Mouse (Mus musculus) heart, postnatal 10 days (tissue): ENCODE results near the gene Gm13288. TPM values are rescaled to one million over a fixed set of nuclear protein-coding genes. Genes with fewer than 3 reads are reported as not detected.
A peak's percentile ranks its signal among the peaks of the same experiment; 100 is the strongest.
"Not testable (repeated sequence)": the region's sequence is repeated elsewhere in the genome, so short reads cannot be mapped to it uniquely, and the experiment has no call there.

Experiments used
- DNase-seq, 2 experiments: peaks; one replicate each; pipeline ENCODE4 v3.0.0; 2021
- intact Hi-C: fragments of 180-260 bp; cut with DNase I; formaldehyde crosslinking; loops from one replicate; pipeline ENCODE4 v1.15.1; 2025
- total RNA-seq, 2 experiments: library from RNA; stranded (reverse); gene quantifications; 2 replicates each; pipeline ENCODE4 v1.2.3; 2021

Gene Gm13288
- total RNA-seq, 2 experiments from 2014 or later = not detected

DNA sequence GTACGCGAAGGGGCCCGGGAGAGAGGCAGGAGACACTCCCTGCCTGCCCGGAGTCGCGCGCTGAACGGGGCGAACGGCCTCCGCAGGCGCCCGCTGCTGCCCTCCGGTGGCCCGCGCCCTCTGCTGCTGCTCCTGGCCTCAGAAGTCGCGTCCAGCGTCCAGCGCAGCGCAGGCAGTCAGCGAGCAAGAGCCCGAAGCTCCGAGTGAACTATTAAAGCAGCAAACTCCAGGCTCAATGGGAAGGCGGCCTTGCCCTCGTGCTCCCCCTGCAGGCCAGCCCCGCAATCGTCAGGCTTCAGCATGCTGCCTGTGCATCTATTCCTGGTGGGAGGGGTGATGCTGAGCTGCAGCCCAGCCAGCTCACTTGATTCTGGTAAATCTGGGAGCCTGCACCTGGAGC is 8.2 kb upstream of the Gm13288 start, which contains the start of gene Gm13279:
Gene Gm13279 (plus strand): TSS at position 301 of the 400 bp plus-strand sequence.
- DNase-seq, intact Hi-C loops: not testable (repeated sequence)

GRCm38 (mm10) chr4:88799365-88799764 is 6.0 kb upstream of the Gm13288 start, which contains the start of gene Gm13285:
Gene Gm13285 (plus strand): TSS chr4:88799665.
- intact Hi-C loops, DNase-seq: not testable (repeated sequence)

DNA sequence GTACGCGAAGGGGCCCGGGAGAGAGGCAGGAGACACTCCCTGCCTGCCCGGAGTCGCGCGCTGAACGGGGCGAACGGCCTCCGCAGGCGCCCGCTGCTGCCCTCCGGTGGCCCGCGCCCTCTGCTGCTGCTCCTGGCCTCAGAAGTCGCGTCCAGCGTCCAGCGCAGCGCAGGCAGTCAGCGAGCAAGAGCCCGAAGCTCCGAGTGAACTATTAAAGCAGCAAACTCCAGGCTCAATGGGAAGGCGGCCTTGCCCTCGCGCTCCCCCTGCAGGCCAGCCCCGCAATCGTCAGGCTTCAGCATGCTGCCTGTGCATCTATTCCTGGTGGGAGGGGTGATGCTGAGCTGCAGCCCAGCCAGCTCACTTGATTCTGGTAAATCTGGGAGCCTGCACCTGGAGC is 2.4 kb upstream of the Gm13288 start, which contains the start of gene Gm13287:
Gene Gm13287 (plus strand): TSS at position 301 of the 400 bp plus-strand sequence.
- intact Hi-C loops, DNase-seq: not testable (repeated sequence)

GRCm38 (mm10) chr4:88805761-88806160 is 430 bp downstream of the Gm13288 start:
- peak; percentile 36 to 41 for DNase-seq
- intact Hi-C loops = loop anchor here (5.0 kb wide), 1 partner anchor 322 kb away; no protein-coding TSS in a partner anchor

DNA sequence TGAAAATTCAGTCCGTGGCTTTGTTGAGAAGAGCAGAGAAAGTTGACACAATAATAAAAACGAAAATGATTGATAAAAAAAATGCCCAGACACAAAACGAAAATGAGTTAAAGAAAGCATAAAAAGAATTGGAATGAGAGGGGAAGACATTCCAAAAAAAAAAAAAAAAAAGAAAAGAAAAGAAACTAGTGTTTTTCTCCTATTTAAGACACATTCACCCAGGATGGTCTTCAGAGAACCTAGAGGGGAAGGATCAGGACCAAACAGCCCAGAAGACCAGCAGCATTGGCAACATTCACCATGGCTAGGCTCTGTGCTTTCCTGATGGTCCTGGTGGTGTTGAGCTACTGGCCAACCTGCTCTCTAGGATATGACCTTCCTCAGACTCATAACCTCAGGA is 10.6 kb downstream of the Gm13288 start, which contains the start of gene Ifna7:
Gene Ifna7 (plus strand): TSS at position 301 of the 400 bp plus-strand sequence.
- no peak for DNase-seq
- intact Hi-C loops = loop anchor here (5.0 kb wide), 1 partner anchor 134 kb away; the partner anchor contains the start of gene Ifna2

- intact Hi-C loops = loop anchor here (5.0 kb wide), 1 partner anchor 137 kb away; the partner anchor contains the start of gene Ifna2
- DNase-seq = no peak
Measured at GRCm38 (mm10) chr4:88819659-88820058, 14.3 kb downstream of the Gm13288 start, which contains the start of gene Ifna11. Gene Ifna11 (plus strand): TSS chr4:88819959.

DNA sequence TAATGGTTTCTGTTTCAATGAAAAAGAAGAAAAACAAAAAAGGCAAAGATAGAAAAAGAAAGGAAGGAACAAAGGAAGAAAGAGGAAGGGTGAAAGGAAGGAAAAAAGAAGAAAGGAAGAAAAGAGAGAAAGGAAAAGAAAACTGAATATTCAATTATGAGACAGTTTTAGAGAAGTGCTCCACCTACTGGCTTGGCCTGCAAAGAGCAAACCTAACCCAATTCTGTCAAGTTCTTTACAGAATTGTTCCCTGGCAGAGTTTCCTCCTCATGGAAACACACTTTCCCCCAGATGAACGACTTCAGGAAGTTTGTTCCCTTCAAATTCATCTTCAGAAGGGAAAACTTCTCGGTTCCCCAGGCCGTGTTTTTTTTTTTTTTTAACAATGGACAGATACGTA is 17.7 kb downstream of the Gm13288 start:
- peak in 1 of 2 experiments; percentile 21 for DNase-seq
- intact Hi-C loops = no loop called here

DNA sequence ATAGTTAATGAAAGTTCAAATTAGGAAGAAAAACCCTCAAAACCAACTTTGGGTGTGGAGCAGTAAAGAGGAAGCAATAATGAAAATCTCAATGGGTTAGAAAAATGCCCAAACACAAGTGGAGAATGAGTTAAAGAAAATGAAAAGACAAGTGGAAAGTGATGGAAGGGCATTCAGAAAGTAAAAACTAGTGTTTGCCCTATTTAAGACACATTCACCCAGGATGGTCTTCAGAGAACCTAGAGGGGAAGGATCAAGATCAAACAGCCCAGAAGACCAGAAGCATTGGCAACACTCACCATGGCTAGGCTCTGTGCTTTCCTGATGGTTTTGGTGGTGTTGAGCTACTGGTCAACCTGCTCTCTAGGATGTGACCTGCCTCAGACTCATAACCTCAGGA is 21.8 kb downstream of the Gm13288 start, which contains the start of gene Ifna6:
Gene Ifna6 (plus strand): TSS at position 301 of the 400 bp plus-strand sequence.
- DNase-seq, intact Hi-C loops: not testable (repeated sequence)

- intact Hi-C loops = no loop called here
- peak; percentile 10 to 40 for DNase-seq
Measured at GRCm38 (mm10) chr4:88830523-88830922, 25.2 kb downstream of the Gm13288 start.

DNA sequence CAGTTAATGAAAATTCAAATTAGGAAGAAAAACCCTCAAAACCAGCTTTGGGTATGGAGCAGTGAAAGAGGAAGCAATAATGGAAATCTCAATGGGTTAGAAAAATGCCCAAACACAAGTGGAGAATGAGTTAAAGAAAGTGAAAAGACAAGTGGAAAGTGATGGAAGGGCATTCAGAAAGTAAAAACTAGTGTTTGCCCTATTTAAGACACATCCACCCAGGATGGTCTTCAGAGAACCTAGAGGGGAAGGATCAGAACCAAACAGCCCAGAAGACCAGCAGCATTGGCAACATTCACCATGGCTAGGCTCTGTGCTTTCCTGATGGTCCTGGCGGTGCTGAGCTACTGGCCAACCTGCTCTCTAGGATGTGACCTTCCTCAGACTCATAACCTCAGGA is 29.9 kb downstream of the Gm13288 start, which contains the start of gene Ifna5:
Gene Ifna5 (plus strand): TSS at position 301 of the 400 bp plus-strand sequence.
- DNase-seq, intact Hi-C loops: not testable (repeated sequence)

- intact Hi-C loops = no loop called here
- peak in 1 of 2 experiments; percentile 23 for DNase-seq
Measured at GRCm38 (mm10) chr4:88838828-88839227, 33.5 kb downstream of the Gm13288 start.

- DNase-seq = no peak
- intact Hi-C loops = no loop called here
Measured at GRCm38 (mm10) chr4:88840058-88840457, 34.7 kb downstream of the Gm13288 start.

GRCm38 (mm10) chr4:88841438-88841911 is 36.1 kb downstream of the Gm13288 start, which contains the start of gene Ifna4:
Gene Ifna4 (plus strand): TSS chr4:88841861.
- intact Hi-C loops = no loop called here
- DNase-seq = no peak

- DNase-seq = no peak
- intact Hi-C loops = no loop called here
Measured at GRCm38 (mm10) chr4:88845334-88845733, 40.0 kb downstream of the Gm13288 start.

- intact Hi-C loops = no loop called here
- DNase-seq = no peak
Measured at GRCm38 (mm10) chr4:88849698-88850097, 44.4 kb downstream of the Gm13288 start, which contains the start of gene Ifna1. Gene Ifna1 (plus strand): TSS chr4:88850087.

- intact Hi-C loops = no loop called here
Measured at GRCm38 (mm10) chr4:88851026-88851763, 45.9 kb downstream of the Gm13288 start.

More at GRCm38 (mm10) chr4:88851026-88851763, 45.9 kb downstream of the Gm13288 start:
- DNase-seq = no peak

Other genes starting within 250 kb of the Gm13288 start
- not detected for gene Ifna15, start 247.3 kb upstream of the Gm13288 start, total RNA-seq
- not detected for gene Ifna14, start 233.7 kb upstream of the Gm13288 start, total RNA-seq
- gene Ifna9, start 213.1 kb upstream of the Gm13288 start, total RNA-seq = not detected
- not detected for gene Ifna12, start 202.2 kb upstream of the Gm13288 start, total RNA-seq
- gene C87499, start 171.1 kb upstream of the Gm13288 start, total RNA-seq = not detected
- gene Ifna13, start 161.1 kb upstream of the Gm13288 start, total RNA-seq = not detected
- not detected for gene Ifna16, start 128.6 kb upstream of the Gm13288 start, total RNA-seq
- not detected for gene Ifna2, start 121.6 kb upstream of the Gm13288 start, total RNA-seq
- not detected for gene Ifnab, start 114.2 kb upstream of the Gm13288 start, total RNA-seq
- under 1 TPM; 0.50 TPM for gene Gm26566, start 83.7 kb upstream of the Gm13288 start, total RNA-seq
- gene Klhl9, start 83.1 kb upstream of the Gm13288 start, total RNA-seq = 10 to 100 TPM; 82.6 to 87.1 TPM
- gene Gm13271, start 50.7 kb upstream of the Gm13288 start, total RNA-seq = not detected
- gene Gm13283, start 45.4 kb upstream of the Gm13288 start, total RNA-seq = not detected
- gene Gm13290, start 31.7 kb upstream of the Gm13288 start, total RNA-seq = not detected
- not detected for gene Gm13289, start 28.6 kb upstream of the Gm13288 start, total RNA-seq
- gene Gm13272, start 25.7 kb upstream of the Gm13288 start, total RNA-seq = not detected
- gene Ifnz, start 23.4 kb upstream of the Gm13288 start, total RNA-seq = not detected
- gene Gm13276, start 19.8 kb upstream of the Gm13288 start, total RNA-seq = not detected
- gene Gm13277, start 16.9 kb upstream of the Gm13288 start, total RNA-seq = not detected
- gene Gm13278, start 14.0 kb upstream of the Gm13288 start, total RNA-seq = not detected
- not detected for gene Gm13275, start 11.0 kb upstream of the Gm13288 start, total RNA-seq
- gene Gm13279, start 8.1 kb upstream of the Gm13288 start, total RNA-seq = not detected
- gene Gm13285, start 5.9 kb upstream of the Gm13288 start, total RNA-seq = under 1 TPM; 0.31 to 0.40 TPM
- not detected for gene Gm13287, start 2.3 kb upstream of the Gm13288 start, total RNA-seq
- gene Ifna7, start 10.7 kb downstream of the Gm13288 start, total RNA-seq = not detected
- gene Ifna11, start 14.4 kb downstream of the Gm13288 start, total RNA-seq = not detected
- not detected for gene Ifna6, start 21.9 kb downstream of the Gm13288 start, total RNA-seq
- gene Ifna5, start 30.0 kb downstream of the Gm13288 start, total RNA-seq = not detected
- not detected for gene Ifna4, start 36.3 kb downstream of the Gm13288 start, total RNA-seq
- not detected for gene Ifna1, start 44.6 kb downstream of the Gm13288 start, total RNA-seq
- gene Ifne, start 74.7 kb downstream of the Gm13288 start, total RNA-seq = not detected